Mouse (Mus musculus) gastrocnemius, postnatal 14 days (tissue): ENCODE measurements around the gene E2f2. TPM values are rescaled to one million over a fixed set of nuclear protein-coding genes. Genes with fewer than 3 reads are reported as not detected.

Experiments
- DNase-seq: peaks from one replicate; pipeline ENCODE4 v3.0.0; 2021; ENCODE audit warnings: mixed read lengths
- intact Hi-C: fragments of 180-260 bp; cut with DNase I; formaldehyde crosslinking; loops from one replicate; pipeline ENCODE4 v1.15.1; 2025; ENCODE audit warnings: low total_unique reads
- long read RNA-seq, 2 experiments: library from polyadenylated mRNA; stranded (forward); transcript quantifications; one replicate each; pipeline ENCODE4 v2.0.0; 2021
- total RNA-seq, 2 experiments: library from RNA; stranded (reverse); gene quantifications; 2 replicates each; pipeline ENCODE4 v1.2.3; 2021

Gene E2f2
- total RNA-seq, result 1 to 10 TPM; 4.0 to 6.5 TPM
- long read RNA-seq, experiment 1, result 0 reads
- long read RNA-seq, experiment 2, partial matches to known transcripts, result 0 of 2 reads
- long read RNA-seq, experiment 2, other reads (novel, unspliced or antisense), result 2 of 2 reads

- intact Hi-C loops, result no loop called here
- DNase-seq, result peak; percentile 60
Measured at GRCm38 (mm10) chr4:136172011-136172541, at the start of gene E2f2. Gene E2f2, plus strand, starts transcription at chr4:136172394.

- intact Hi-C loops, result no loop called here
- no peak for DNase-seq
Measured at GRCm38 (mm10) chr4:136123111-136123791, 48.9 kb upstream of the E2f2 start.

GRCm38 (mm10) chr4:136123792-136124161, 48.4 kb upstream of the E2f2 start:
- DNase-seq, result no peak
- intact Hi-C loops, result no loop called here

- intact Hi-C loops, result no loop called here
Measured at GRCm38 (mm10) chr4:136124581-136124980, 47.6 kb upstream of the E2f2 start.

GRCm38 (mm10) chr4:136125458-136125857, 46.7 kb upstream of the E2f2 start:
- intact Hi-C loops, result no loop called here
- no peak for DNase-seq

More at GRCm38 (mm10) chr4:136124581-136124980, 47.6 kb upstream of the E2f2 start:
- no peak for DNase-seq

GRCm38 (mm10) chr4:136126019-136126418, 46.2 kb upstream of the E2f2 start:
- intact Hi-C loops, result no loop called here
- DNase-seq, result no peak

- intact Hi-C loops, result no loop called here
Measured at GRCm38 (mm10) chr4:136127670-136128069, 44.5 kb upstream of the E2f2 start.

GRCm38 (mm10) chr4:136129842-136130241, 42.4 kb upstream of the E2f2 start:
- intact Hi-C loops, result no loop called here
- DNase-seq, result no peak

More at GRCm38 (mm10) chr4:136127670-136128069, 44.5 kb upstream of the E2f2 start:
- DNase-seq, result no peak

GRCm38 (mm10) chr4:136133801-136134200, 38.4 kb upstream of the E2f2 start:
- intact Hi-C loops, result no loop called here
- no peak for DNase-seq

GRCm38 (mm10) chr4:136134418-136134977, 37.7 kb upstream of the E2f2 start:
- intact Hi-C loops, result no loop called here
- DNase-seq, result no peak

GRCm38 (mm10) chr4:136134978-136135873, 37.0 kb upstream of the E2f2 start:
- intact Hi-C loops, result no loop called here
- peak; percentile 73 for DNase-seq

GRCm38 (mm10) chr4:136135874-136136728, 36.1 kb upstream of the E2f2 start:
- no peak for DNase-seq
- intact Hi-C loops, result no loop called here

- no peak for DNase-seq
Measured at GRCm38 (mm10) chr4:136139326-136140110, 32.7 kb upstream of the E2f2 start.

GRCm38 (mm10) chr4:136140327-136141250, 31.6 kb upstream of the E2f2 start:
- intact Hi-C loops, result no loop called here

More at GRCm38 (mm10) chr4:136139326-136140110, 32.7 kb upstream of the E2f2 start:
- intact Hi-C loops, result no loop called here

GRCm38 (mm10) chr4:136142267-136143192, 29.7 kb upstream of the E2f2 start:
- DNase-seq, result no peak
- intact Hi-C loops, result no loop called here

More at GRCm38 (mm10) chr4:136140327-136141250, 31.6 kb upstream of the E2f2 start:
- DNase-seq, result peak; percentile 97
